Mouse (Mus musculus) CD8-positive naive resting alpha-beta T cell, adult 2 months (primary cell): ENCODE results near the gene Tomt.

Experiments used
- DNase-seq, 2 experiments: peaks; one replicate each; pipeline ENCODE4 v3.0.0; 2022; ENCODE audit warnings: low read depth in 2 of 2, low spot score in 2 of 2

The Tomt gene

GRCm38 (mm10) chr7:101902846-101903245, 3.3 kb downstream of the Tomt start:
- no peak for DNase-seq

GRCm38 (mm10) chr7:101901969-101902368, 4.2 kb downstream of the Tomt start:
- DNase-seq = no peak

GRCm38 (mm10) chr7:101900331-101901097, 5.6 kb downstream of the Tomt start:
- DNase-seq = no peak

- peak; percentile 94 to 95 for DNase-seq
Measured at GRCm38 (mm10) chr7:101896104-101897066, 9.8 kb downstream of the Tomt start.

- DNase-seq = no peak
Measured at GRCm38 (mm10) chr7:101895695-101896094, 10.5 kb downstream of the Tomt start.

- DNase-seq = no peak
Measured at GRCm38 (mm10) chr7:101888460-101888859, 17.7 kb downstream of the Tomt start.

GRCm38 (mm10) chr7:101886274-101886673, 19.9 kb downstream of the Tomt start:
- DNase-seq = no peak

- DNase-seq = no peak
Measured at GRCm38 (mm10) chr7:101884160-101884559, 22.0 kb downstream of the Tomt start.

- no peak for DNase-seq
Measured at GRCm38 (mm10) chr7:101882413-101883154, 23.6 kb downstream of the Tomt start.

GRCm38 (mm10) chr7:101880855-101881254, 25.3 kb downstream of the Tomt start:
- no peak for DNase-seq

- DNase-seq = no peak
Measured at GRCm38 (mm10) chr7:101875978-101876377, 30.2 kb downstream of the Tomt start.

GRCm38 (mm10) chr7:101871296-101871695, 34.9 kb downstream of the Tomt start:
- DNase-seq = no peak

- DNase-seq = no peak
Measured at GRCm38 (mm10) chr7:101870629-101871028, 35.5 kb downstream of the Tomt start, which contains the start of gene Folr1. Gene Folr1 (minus strand): TSS chr7:101870788.

GRCm38 (mm10) chr7:101869163-101869500, 37.0 kb downstream of the Tomt start:
- DNase-seq = no peak

GRCm38 (mm10) chr7:101868241-101869162, 37.7 kb downstream of the Tomt start:
- DNase-seq = no peak

GRCm38 (mm10) chr7:101867482-101867881, 38.7 kb downstream of the Tomt start:
- DNase-seq = no peak

GRCm38 (mm10) chr7:101866491-101867265, 39.5 kb downstream of the Tomt start:
- DNase-seq = no peak

GRCm38 (mm10) chr7:101863415-101863814, 42.7 kb downstream of the Tomt start, which contains the start of gene Anapc15:
Gene Anapc15 (plus strand): TSS chr7:101863715.
- no peak for DNase-seq

GRCm38 (mm10) chr7:101862291-101862690, 43.9 kb downstream of the Tomt start:
- DNase-seq = no peak
